Mouse (Mus musculus): Measurements from ENCODE around the gene Asf1a.
"Not testable (repeated sequence)": the region's sequence is repeated elsewhere in the genome, so short reads cannot be mapped to it uniquely, and the experiment has no call there.

Asf1a gene

DNA sequence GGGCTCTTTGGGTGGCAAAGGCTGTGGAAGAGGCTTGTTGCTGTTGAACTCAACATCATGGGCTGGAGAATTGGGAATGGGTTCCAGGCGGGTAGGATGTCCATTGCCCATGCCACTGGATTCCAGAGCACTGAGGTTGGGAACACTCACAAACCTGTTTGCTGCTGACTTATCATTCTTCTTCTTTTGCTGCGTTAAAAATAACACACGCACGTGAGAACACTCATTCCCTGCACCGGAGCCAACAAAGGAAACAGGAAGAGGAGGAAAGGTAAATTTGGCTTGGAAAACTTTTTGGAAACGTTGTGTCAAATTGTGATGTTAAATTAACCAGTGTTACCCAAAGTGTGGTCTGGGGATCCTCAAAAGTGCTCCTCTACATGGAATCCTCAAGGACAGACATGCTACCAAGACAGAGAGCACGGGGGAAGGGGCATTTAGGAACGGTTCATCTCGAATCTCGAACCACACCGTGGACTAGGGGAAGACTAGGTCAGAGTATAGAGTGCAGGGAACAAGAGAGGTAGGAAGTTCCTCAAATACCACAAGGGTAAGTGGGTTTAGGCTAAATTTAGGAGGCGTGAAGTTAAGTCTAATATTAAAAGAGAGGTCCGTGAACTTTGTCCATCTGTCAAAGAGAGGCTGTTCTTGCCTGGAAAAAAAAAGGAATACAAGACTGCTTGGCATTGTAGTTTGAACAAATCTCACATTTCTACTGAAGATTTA is 38.9 kb downstream of the Asf1a start:
- no peak for DNase-seq (ENCODE audit: low read depth in 2 of 2, low spot score in 2 of 2)

DNA sequence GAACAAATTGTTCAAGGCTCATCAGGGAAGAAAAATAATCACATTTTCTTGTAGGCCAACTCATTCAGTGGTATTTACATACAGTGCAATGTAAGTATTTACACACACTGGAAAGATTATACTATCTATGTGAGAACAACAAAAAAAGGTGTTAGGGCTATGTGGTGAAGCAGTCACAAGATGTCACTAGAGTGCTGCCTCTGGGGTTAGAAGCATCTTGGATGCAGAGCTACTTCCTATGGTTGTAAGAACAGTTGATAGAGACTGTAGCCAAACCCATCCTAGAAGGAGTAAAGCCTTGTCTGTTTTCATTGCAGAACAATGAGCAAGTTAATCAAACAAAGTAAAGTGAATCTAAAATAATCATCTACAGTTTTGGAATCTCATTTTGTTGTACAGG is 45.0 kb downstream of the Asf1a start:
- no peak for DNase-seq (ENCODE audit: low read depth in 2 of 2, low spot score in 2 of 2)

DNA sequence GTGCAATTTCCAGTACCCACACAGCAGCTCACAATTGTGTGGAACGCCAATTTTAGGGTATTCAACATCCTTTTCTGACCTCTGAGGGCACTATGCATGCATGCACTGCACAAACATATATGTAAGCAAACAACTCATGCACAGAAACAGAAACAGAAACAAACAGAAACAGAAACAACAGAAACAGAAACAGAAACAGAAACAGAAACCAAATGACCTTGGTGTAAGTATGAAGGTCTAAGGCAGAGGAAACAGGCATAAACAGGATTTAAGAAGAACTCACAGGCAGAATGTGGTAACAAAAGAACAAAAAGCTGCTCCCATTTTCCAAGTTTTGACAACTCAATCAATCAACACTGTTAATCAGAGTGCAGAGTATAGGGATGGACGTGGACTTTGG is 54.1 kb downstream of the Asf1a start:
- DNase-seq (ENCODE audit: low read depth in 2 of 2, low spot score in 2 of 2): no peak

DNA sequence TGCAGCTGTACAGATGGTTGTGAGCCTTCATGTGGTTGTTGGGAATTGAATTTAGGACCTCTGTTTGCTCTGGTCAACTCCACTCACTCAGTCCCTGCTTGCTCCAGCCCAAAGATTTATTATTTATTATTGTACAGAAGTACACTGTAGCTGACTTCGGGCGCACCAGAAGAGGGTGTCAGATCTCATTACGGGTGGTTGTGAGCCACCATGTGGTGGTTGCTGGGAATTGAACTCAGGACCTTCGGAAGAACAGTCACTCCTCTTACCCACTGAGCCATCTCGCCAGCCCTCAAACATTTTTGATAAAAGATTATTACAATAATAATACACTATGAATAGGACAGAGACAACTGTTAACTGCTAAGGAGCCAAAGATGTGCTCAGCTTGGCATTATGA is 57.7 kb downstream of the Asf1a start:
- DNase-seq (ENCODE audit: low read depth in 2 of 2, low spot score in 2 of 2): not testable (repeated sequence)

Measured in CD8-positive naive resting alpha-beta T cell, adult 2 months (primary cell).